Mouse (Mus musculus) bone marrow, adult 2 months (tissue): ENCODE measurements around the gene Tmem102. TPM values are rescaled to one million over a fixed set of nuclear protein-coding genes. Genes with fewer than 3 reads are reported as not detected.

Source experiments
- H3K27ac ChIP-seq: fragments of 200-500 bp; 2 replicates; pipeline ENCODE4 v1.5.1; 2012; ENCODE audit warnings: low read depth, mild to moderate bottlenecking, control low read depth, inconsistent platforms, low read length; ENCODE audit not compliant: control insufficient read depth, poor library complexity, insufficient read depth
- H3K4me1 ChIP-seq: fragments of 200-500 bp; 2 replicates; pipeline ENCODE4 v1.6.1; 2011; ENCODE audit warnings: low read length; ENCODE audit not compliant: control insufficient read depth, insufficient read depth
- H3K4me3 ChIP-seq: fragments of 200-500 bp; replicated peaks from 2 replicates; pipeline ENCODE3; 2011; ENCODE audit warnings: mild to moderate bottlenecking, low read depth, low read length, control low read depth; ENCODE audit not compliant: control insufficient read depth
- CTCF ChIP-seq: fragments of 200-500 bp; IDR thresholded peaks from 2 replicates; pipeline ENCODE4 v1.5.1; 2011; ENCODE audit warnings: low read length, control low read depth; ENCODE audit not compliant: control insufficient read depth, insufficient read depth
- POLR2A ChIP-seq: fragments of 200-500 bp; IDR thresholded peaks from 2 replicates; pipeline ENCODE4 v1.6.1; 2011; ENCODE audit warnings: low read depth, mild to moderate bottlenecking, control low read depth, low read length, borderline replicate concordance; ENCODE audit not compliant: control insufficient read depth
- whole genome bisulfite sequencing: fragments of 180-500 bp; shearing (Covaris S2); methylation state at CpG from one replicate; pipeline ENCODE4 v1.1.7; 2018; 5-methylcytosine and 5-hydroxymethylcytosine counted together
- polyA plus RNA-seq: library from polyadenylated mRNA; stranded (reverse); fragments of >200 nt; gene quantifications from 2 replicates; pipeline ENCODE4 v1.2.4, GENCODE M21; 2011; ENCODE audit warnings: low replicate concordance; ENCODE audit not compliant: missing spikeins, insufficient read depth, insufficient read length

Tmem102 gene
- polyA plus RNA-seq, 1 experiment, result not detected

DNA sequence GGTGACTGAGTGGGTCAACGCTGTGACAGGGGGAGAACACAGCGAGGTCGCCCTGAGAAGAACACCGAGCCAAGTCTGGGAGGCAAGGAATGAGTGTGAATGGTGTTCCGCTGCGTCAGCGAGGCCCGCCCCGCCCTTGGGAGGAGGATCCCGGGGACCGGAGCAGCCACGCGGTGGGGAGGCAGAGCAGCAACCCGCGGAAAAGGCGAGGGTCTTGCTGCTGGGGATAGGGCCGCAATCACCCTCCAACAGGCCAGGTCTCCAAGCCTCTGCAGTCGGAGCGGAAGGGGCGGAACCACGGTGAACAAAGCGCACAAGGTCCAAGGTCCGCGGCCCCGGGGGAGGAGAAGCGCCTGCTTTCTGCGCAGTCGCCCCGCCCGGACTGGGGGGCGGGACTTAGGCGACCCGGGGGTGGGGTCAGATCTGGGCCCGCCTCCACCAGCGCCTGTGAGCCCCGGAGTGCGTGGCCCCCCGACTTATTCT, 40.8 kb upstream of the Tmem102 start, which contains the start of gene Plscr3:
Gene Plscr3 (plus strand): TSS at position 179 of the 483 bp plus-strand sequence.
- TF ChIP-seq POLR2A (peak; percentile 89), CTCF (no peak)
- H3K4me3 ChIP-seq, result peak within 1 kb of the TSS; percentile 85
- peaks cover 18% of the 10 kb centered on the region for H3K4me1 ChIP-seq
- H3K27ac ChIP-seq, result peak within 1 kb of the TSS; percentile 82
- under 1% methylated on average over 38 of the region's 38 CpGs for WGBS

DNA sequence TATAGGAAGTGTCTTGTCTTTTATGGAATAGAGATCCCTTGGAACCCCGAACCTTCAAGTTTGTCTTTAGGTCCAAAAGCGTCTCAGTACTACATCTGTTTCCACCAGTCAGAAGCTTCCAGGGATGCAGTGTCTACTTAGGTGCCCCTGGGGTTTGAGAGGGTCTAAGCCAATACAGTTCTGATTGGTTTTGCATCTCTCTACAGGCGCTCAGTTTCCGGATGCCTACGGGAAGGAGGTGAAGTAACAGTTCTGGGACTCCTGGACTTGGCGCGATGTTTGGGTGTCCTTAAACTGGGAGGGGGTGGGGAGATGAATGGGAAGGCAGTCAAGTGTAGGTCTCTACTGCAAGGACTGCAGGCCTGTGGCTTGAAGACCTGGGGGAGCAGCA, 33.3 kb upstream of the Tmem102 start:
- H3K4me3 ChIP-seq, result peak overlapping the region; percentile 89
- TF ChIP-seq CTCF (no peak), POLR2A (no peak)
- H3K4me1 ChIP-seq, result peaks cover 2% of the 10 kb centered on the region
- under 1% methylated on average over 7 of the region's 7 CpGs for WGBS
- peak overlapping the region; percentile 73 for H3K27ac ChIP-seq

DNA sequence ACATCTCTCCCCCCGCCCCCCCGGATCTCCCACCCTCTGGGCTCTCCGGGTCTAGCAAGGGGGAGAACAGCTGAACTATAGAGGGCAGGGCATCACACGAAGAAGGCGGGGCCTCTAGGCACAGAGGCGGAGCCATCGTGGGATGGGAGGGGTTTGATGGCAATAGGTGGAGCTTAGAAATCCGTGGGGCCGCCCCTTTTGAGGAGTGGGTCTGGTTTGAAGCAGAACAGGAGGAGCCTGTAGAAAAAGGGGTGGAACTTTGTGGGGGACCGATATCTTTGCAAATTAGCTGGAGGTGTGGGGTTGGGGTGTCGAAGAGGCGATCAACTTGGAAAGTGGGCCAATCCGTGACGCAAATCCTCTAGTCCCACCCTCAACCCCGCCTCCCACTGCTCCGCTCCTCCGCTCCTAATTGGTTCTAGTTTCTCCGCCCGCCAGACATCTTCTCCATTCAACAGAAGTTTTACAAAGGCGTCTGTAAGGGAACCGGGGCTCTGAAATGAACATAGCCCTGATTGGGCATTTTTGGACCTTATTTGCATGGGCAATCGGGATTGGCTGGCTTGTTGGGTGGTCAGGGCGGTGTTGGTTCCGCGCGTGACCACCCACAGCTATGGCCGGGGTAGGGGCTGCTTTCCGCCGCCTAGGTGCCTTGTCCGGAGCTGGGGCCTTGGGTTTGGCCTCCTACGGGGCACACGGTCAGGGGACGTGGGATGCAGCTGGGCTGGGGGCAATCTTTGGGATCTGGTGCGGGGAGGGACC, 32.7 kb upstream of the Tmem102 start, which contains the start of gene Tmem256:
Gene Tmem256 (plus strand): TSS at position 563 of the 762 bp plus-strand sequence.
- peak within 1 kb of the TSS; percentile 75 for H3K27ac ChIP-seq
- WGBS, result under 1% methylated on average over 34 of the region's 34 CpGs
- H3K4me3 ChIP-seq, result peak within 1 kb of the TSS; percentile 89
- TF ChIP-seq CTCF (no peak), POLR2A (peak; percentile 91; the same call in 1 of the 2 replicates)
- H3K4me1 ChIP-seq, result peaks cover 2% of the 10 kb centered on the region

DNA sequence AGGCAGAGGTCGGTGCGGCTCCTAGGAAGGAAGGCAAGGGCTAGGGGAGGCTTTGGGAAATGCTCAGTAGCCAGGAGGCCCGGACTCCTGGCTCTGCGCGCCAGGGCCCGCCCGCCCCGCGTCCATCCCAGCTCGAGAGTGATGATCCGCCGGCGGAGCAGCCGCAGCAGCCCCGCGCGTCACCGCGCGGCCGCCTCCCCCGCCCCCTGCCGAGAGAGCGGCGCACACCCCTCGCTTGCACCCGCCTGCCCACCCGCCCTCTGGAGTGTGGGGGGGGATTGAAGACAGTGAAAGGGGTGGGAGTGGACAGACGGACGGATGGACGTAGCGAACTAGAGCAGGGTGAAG, 32.2 kb upstream of the Tmem102 start, which contains the start of gene Nlgn2:
Gene Nlgn2 (minus strand): TSS at position 181 of the 348 bp plus-strand sequence.
- TF ChIP-seq CTCF (no peak), POLR2A (no peak)
- H3K4me1 ChIP-seq, result peaks cover 2% of the 10 kb centered on the region
- peak within 1 kb of the TSS; percentile 75 for H3K27ac ChIP-seq
- H3K4me3 ChIP-seq, result peak within 1 kb of the TSS; percentile 89
- under 1% methylated on average over 32 of the region's 32 CpGs for WGBS

DNA sequence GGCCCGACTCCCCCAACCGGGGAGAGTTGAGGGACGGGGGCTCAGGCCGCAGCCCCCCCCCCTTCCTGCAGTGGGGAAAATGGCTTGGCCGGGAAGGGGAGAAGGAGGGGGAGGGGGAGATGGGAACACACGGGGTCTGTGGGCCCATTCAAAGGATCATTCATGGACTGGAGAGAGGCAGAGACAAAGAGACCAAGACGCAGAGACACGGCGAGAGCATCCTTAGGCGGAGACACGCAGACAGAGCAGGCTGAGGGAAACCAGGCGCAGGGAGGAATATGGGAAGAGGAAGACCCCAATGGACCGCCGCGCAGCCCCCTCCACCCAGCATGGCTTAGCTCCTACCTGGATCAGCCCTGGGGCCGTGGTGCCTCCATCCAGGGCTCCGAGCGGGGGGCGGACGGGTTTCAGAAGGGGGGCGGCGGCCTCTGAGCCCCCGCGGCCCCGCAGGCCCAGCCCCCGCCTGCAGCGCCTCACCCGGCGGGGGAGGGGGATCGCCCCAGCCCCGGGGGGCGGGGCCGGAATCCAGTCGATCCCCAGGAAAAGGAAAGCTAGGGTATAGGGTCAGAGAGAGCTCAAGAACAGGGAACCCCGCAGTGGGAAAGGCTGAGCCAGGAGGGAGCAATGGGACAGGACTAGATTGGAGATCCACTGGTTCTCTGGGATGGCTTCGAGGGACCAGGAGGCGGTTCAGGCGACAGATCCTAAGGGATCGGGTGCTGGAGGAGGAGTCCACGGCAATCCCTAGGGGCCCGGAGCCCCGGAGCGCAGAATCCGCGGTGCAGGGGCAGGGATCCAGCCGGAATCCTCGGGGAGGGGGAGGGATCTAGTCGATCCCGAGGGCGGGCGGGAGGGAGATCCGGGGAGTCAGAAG, 31.5 kb upstream of the Tmem102 start:
- H3K4me1 ChIP-seq, result peaks cover 2% of the 10 kb centered on the region
- 4% methylated on average over 52 of the region's 52 CpGs for WGBS
- H3K27ac ChIP-seq, result no peak overlapping the region
- H3K4me3 ChIP-seq, result peak overlapping the region; percentile 1
- TF ChIP-seq POLR2A, result no peak

DNA sequence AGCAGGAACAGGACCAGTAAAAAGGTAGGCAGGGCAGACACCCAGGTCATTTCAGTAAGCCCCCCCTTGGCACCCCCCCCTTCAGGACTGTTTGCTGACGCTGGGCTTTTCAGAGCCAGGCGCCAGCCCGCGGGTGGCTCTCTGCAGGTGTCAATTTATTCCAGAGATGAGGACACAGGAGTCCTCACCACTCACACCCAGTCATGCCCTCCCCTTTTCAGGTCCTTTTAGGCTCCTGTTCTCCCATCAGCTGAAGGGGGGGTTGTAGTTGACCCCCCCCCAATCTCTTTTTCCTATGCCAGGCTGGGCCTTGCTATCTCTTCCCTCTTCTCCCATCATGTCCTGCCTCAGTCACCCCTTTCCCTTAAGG, 30.5 kb upstream of the Tmem102 start:
- no peak overlapping the region for H3K4me3 ChIP-seq
- H3K27ac ChIP-seq, result no peak overlapping the region
- 54% methylated on average over 4 of the region's 4 CpGs for WGBS
- peaks cover 2% of the 10 kb centered on the region for H3K4me1 ChIP-seq
- no peak for TF ChIP-seq CTCF
- no peak for TF ChIP-seq POLR2A

DNA sequence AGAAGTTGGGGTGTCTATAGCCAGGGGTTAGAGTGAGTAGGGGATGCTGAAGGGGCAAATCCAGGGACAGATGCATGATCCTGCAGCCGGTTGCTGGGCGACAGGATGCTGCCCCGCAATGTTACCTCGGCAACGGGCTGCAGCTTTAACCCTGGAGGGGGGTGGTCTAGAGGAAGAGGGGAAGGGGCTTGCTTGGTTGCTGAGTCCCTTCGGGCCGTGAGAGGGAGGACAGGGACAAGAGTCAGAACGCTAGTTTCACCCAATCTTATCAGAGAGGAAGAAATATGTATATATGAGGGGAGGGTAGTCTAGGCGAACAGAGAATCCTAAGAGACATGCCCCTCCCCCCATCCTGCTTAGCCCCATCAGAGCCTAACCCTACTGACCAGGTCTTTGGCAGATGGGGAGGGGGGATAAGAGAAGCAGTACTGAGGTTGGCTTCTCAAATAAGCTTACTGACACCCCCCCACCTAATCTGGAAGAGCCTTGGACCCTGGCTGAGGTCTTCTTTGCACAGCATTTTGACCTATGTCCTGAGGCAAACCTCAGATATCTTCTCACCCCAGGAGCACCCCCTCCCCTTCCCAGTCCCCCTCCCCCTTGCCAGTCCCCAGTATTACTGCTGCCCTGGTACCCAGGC, 30.0 kb upstream of the Tmem102 start:
- H3K4me3 ChIP-seq, result no peak overlapping the region
- WGBS, result 57% methylated on average over 9 of the region's 9 CpGs
- H3K27ac ChIP-seq, result no peak overlapping the region
- no peak for TF ChIP-seq POLR2A
- peaks cover 2% of the 10 kb centered on the region for H3K4me1 ChIP-seq
